Mouse (Mus musculus) adrenal gland, adult 8-10 months (tissue): Measurements from ENCODE around the gene Gm20388. TPM values are rescaled to one million over a fixed set of nuclear protein-coding genes. Genes with fewer than 3 reads are reported as not detected.

ENCODE experiments used
- DNase-seq: peaks from one replicate; pipeline ENCODE4 v3.0.0; 2022
- total RNA-seq, 4 experiments: library from RNA; stranded (reverse); gene quantifications; 2 replicates each; pipeline ENCODE4 v1.2.4; 2022

Gene Gm20388
- total RNA-seq, 4 experiments from 2014 or later = 1.7 to 16.9 (median 5.8) TPM

DNA sequence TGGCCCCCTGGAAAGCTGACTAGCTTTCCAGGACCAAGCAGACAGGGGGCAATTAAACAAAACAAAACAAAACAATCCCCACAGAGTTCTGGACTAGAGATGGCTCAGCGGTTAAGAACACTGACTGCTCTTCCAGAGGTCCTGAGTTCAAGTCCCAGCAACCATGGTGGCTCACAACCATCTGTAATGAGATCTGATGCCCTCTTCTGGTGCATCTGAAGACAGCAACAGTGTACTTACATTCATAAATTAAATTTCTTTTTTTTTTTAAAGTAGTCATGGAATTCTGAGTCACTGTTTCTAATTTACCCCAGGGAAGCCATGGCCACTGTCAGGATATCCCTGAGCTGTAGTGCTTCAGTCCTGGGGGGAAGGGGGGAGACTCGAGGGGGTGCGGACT is 703.9 kb downstream of the Gm20388 start:
- DNase-seq = no peak

DNA sequence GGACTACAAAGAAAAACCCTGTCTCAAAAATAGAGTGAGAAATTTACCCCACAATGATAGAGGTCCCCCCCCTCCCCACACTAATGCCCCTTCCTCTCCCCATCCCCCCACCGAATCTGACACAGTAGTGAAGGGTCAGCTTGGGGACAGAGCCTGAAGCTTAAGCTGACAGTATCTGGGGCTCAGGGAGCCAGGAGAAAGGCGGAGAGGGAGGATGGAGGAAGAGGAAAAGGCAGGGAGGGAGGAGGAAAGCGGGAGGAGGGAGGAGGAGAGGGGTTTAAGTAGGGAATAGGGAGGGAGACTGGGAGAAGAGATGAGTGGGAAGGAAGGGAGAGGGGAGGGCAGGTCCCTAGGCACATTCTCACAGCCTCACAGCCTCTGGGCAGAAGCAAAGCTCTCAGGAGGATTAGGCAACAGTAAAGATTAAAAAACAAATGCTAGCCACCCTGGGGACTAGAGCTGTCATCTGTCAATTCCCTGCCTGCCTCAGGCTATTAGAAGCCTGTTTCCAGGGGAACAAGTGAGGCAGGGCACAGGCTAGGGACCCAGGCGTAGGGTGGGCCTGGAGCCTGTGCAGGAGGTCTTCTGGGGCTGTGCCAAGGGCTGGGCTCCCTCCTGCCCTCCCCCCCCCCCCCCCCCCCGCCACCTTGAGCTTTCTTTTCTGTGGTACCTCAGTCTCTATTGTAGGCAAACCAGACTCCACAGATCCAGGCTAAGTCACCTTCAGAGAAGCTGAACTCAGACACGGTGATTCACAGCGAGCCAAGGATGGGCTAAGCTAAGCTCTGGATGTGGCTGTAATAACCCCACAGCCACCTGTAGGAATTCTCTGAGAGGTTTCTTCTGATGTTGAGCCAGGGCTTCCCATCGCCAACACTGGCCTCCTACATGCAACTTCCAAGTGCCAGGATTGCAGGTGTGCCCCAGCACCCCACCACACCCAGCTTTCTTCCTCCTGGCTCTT is 706.3 kb downstream of the Gm20388 start:
- no peak for DNase-seq

- peak; percentile 33 for DNase-seq
Measured at GRCm38 (mm10) chr8:120618110-120618509, 707.5 kb downstream of the Gm20388 start.

- DNase-seq = no peak
Measured at GRCm38 (mm10) chr8:120619235-120620180, 708.9 kb downstream of the Gm20388 start.

- DNase-seq = no peak
Measured at GRCm38 (mm10) chr8:120620441-120620840, 709.8 kb downstream of the Gm20388 start.

- no peak for DNase-seq
Measured at GRCm38 (mm10) chr8:120622161-120622560, 711.5 kb downstream of the Gm20388 start.

DNA sequence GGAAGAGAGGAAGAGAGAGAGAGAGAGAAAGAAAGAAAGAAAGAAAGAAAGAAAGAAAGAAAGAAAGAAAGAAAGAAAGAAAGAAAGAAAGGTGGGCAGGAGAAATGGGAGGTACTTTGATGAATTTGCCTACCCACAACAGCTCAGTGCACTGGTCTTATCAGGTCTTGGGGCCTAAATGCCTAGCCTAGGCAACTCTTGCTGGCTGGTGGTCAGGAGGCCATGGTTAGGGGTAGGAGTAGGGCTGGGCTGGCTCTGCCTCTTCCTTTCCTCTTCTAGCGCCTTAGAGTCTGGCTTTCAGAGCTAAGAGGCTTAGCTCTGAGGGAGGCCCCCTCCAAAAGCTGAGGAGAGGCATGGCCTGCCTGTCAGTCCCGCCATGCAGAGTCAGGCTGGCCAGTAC is 713.0 kb downstream of the Gm20388 start:
- DNase-seq = no peak

GRCm38 (mm10) chr8:120626461-120626860 is 715.8 kb downstream of the Gm20388 start:
- DNase-seq = no peak

DNA sequence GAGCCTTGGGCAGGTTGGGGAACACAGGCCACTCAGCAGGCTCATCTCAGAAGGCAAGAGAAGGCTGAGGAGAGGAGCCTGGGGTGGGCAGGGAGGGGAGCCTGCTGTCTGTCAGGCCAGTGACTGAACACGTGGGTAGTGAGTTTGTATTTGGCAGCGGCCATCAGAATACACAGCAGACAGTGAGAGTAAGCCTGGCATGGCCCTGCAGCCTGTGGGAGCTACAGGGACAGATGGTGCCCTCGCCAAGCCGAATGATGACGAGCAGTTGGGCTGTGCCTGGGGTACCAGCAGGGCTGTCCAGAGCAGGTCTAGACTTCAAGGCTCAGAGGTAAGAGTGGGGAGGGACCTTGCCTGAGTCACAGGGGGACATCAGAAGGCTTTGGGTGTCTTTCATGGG is 716.7 kb downstream of the Gm20388 start:
- DNase-seq = no peak

- DNase-seq = no peak
Measured at GRCm38 (mm10) chr8:120630031-120630430, 719.4 kb downstream of the Gm20388 start.

GRCm38 (mm10) chr8:120630848-120631247 is 720.2 kb downstream of the Gm20388 start:
- DNase-seq = no peak

GRCm38 (mm10) chr8:120631441-120632375 is 721.1 kb downstream of the Gm20388 start:
- DNase-seq = no peak

GRCm38 (mm10) chr8:120632969-120633664 is 722.5 kb downstream of the Gm20388 start:
- no peak for DNase-seq

DNA sequence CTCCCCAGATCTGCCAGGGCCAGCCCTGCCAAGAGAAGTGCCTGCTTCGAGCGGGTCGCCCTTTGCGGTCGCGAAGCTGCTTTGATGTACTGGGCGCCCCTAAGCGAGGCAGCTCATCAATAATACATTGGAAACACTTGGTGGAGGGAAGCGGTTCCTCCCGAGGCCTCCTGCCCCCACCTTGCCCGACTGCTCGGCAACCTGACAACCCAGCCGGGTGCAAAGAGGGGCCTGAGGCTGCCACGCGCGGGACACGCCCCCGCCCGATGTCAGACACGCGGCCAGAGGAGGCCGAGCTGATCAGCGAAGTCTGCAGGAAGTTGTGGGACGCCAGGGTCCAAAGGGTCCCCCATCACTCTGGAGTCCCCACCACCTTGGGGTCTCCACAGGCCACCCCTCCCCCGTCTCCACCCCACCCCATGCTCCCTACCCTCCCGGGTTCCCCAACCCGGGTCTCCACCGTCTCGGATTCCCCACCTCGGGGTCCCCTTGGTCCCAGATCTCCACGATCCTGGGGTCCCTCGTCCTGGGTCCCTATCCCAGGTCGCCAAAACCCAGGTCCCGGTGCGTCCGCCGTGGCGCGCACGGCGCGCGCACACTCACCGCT is 723.1 kb downstream of the Gm20388 start:
- DNase-seq = peak; percentile 24

GRCm38 (mm10) chr8:120634329-120634839 is 723.7 kb downstream of the Gm20388 start:
- peak; percentile 70 for DNase-seq

DNA sequence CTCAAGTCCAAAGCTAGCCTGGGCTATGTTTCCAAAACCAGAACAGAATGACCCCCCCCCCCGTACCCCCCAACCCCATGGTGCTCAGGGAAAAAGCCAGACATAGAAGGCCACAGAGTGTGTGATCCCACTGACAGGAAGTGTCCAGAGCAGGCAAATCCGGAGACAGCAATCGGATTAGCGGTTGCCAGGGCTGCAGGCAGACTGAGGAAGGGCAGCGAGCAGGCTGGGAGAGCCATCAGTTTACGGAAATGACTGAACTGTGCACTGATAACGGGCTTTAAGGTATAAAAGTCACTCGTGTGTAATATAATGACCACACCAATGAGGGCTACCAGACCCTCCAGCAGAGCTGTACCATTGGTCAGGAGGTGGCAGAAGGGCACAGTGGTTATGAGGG is 730.6 kb downstream of the Gm20388 start:
- no peak for DNase-seq

DNA sequence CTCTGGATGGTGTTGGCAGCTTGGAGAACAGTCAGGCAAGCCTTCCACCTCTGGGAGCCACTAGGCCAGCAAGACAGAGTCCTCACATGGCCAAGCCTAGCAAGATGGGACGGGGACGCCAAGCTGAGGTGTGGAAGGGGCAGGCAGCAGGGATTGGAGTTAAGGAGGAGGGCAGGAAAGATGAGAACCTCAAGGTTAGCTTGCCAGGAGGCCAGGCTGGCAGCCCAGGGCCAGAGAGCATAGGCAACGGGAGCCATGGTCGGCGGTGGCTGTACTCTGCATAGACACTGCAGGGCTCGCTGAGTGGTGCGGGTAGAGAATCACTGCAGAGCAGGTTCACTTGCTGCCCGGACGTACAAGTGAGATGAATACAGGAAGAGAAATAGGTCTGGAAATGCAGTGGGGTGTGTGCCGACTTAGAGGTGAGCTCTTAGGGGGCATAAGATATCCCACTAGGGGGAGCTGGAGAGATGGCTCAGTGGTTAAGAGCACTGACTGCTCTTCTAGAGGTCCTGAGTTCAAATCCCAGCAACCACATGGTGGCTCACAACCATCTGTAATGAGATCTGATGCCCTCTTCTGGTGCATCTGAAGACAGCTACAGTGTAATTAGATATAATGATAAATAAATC is 731.5 kb downstream of the Gm20388 start:
- no peak for DNase-seq

GRCm38 (mm10) chr8:120644663-120645062 is 734.0 kb downstream of the Gm20388 start:
- peak; percentile 80 for DNase-seq

- no peak for DNase-seq
Measured at GRCm38 (mm10) chr8:120647532-120647931, 736.9 kb downstream of the Gm20388 start, which contains the start of gene 1190005I06Rik. Gene 1190005I06Rik, minus strand, starts transcription at chr8:120647632.
